Mouse (Mus musculus): ENCODE results near the gene Trappc1. TPM values are rescaled to one million over a fixed set of nuclear protein-coding genes. Genes with fewer than 3 reads are reported as not detected.

The Trappc1 gene
- polyA plus RNA-seq, 1 experiment from 2014 or later, result 69.3 TPM

DNA sequence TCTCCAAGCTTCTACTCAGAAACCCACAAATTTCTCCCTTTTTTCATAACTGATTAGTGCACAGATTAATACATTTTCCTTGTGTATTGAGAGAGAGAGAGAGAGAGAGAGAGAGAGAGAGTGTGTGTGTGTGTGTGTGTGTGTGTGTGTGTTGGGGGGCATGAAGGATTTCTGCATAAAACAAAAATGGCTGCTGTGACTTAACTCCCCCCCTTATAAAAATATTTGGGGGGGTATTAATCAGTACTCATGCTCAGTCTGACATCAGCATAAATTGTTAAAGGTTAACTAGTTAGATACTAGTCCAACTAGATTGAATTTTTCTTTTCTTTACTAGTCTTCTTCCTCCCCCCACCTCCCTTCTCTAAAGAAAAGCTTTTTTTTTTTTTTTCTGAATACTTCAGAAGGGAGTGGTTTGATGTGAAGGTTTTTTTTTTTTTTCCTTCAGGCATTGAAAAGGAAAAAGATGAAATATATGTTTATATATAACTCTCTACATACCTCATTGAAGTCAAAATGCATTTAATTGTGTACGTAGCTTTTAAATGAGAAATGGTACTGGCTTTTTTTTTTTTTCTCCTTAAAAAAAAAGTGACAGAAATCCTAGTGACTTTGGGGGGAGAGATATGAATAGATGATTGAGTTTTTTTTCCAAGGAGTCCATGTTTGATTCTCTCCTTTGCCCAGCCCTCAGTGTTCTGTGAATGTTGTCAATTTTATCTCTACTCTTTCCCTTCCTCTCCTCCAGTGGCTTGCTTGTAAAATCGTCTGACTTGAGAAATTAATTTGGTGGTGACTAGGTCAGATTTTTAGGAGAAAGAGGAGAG is 46.4 kb downstream of the Trappc1 start:
- Histone ChIP-seq H3K27ac (ENCODE audit: low read length) (peak overlapping the region; percentile 45; the same call in 1 of the 2 replicates), H3K4me2 (ENCODE audit: low read depth, low read length) (peak overlapping the region; percentile 89; the same call in 1 of the 2 replicates), H3K9ac (ENCODE audit: low read depth, low read length) (no peak overlapping the region), H3K27me3 (ENCODE audit: control insufficient read depth, insufficient read depth, low read depth, low read length) (peaks cover 50% of the 10 kb centered on the region), H3K4me1 (ENCODE audit: control insufficient read depth, low read depth, low read length) (peaks cover 69% of the 10 kb centered on the region), H3K9me3 (replicated peaks; ENCODE audit: control insufficient read depth, low read length) (no peaks in the 10 kb centered on the region), H3K36me3 (ENCODE audit: control insufficient read depth, insufficient read depth) (no peaks in the 10 kb centered on the region), H3K4me3 (ENCODE audit: low read depth, low read length) (peak overlapping the region; percentile 73)
- WGBS (ENCODE audit: insufficient replicate concordance), result 36% methylated on average over 2 of the region's 2 CpGs
- ATAC-seq (ENCODE audit: low read depth), result no peak

DNA sequence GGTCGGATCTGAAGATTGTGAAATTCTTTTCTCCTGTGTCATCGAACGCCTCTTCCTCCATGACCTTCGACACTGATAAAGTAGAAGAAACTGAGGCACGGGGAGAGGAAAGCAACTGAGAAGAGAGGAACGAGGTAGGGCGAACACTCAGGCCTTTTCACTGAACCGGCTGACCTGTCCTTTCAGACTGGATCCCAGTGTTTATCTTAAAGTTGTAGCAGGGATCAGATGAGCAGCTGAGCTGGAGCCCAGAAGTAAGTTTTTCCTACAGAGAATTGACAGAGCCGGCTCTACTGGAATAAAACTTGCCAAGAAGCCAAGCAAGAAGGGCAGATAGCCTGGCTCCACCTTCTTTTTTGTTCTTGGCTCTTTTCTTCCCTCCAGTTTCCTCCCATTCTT is 47.0 kb downstream of the Trappc1 start:
- H3K4me3 ChIP-seq (ENCODE audit: low read depth, low read length), result no peak overlapping the region
- H3K27ac ChIP-seq (ENCODE audit: low read length), result peak overlapping the region; percentile 45; the same call in 1 of the 2 replicates
- H3K4me2 ChIP-seq (ENCODE audit: low read depth, low read length), result no peak overlapping the region
- no peaks in the 10 kb centered on the region for H3K9me3 ChIP-seq (replicated peaks; ENCODE audit: control insufficient read depth, low read length)
- peaks cover 63% of the 10 kb centered on the region for H3K4me1 ChIP-seq (ENCODE audit: control insufficient read depth, low read depth, low read length)
- H3K27me3 ChIP-seq (ENCODE audit: control insufficient read depth, insufficient read depth, low read depth, low read length), result peaks cover 49% of the 10 kb centered on the region
- no peaks in the 10 kb centered on the region for H3K36me3 ChIP-seq (ENCODE audit: control insufficient read depth, insufficient read depth)
- ATAC-seq (ENCODE audit: low read depth), result no peak
- H3K9ac ChIP-seq (ENCODE audit: low read depth, low read length), result no peak overlapping the region
- WGBS (ENCODE audit: insufficient replicate concordance), result 35% methylated on average over 9 of the region's 9 CpGs

DNA sequence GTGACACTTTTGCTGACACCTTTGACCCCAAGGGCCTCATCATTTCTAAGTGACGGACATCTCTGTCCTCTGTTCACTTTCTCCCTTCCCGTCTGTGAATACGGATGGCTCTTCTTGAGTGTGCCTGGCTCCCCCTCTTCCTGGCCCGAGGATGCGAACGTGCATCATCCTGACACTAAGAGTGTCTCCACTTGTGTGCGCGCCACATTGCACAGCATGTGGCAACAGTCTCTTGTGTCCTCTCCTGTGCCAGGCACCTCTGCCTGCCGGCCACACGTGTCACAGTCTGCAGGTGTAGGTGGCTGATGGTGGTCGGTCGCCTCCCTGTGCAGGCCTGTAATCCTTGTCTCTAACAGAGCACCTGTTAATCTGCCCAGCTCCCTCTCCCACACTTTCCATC is 47.8 kb downstream of the Trappc1 start:
- Histone ChIP-seq H3K36me3 (ENCODE audit: control insufficient read depth, insufficient read depth) (no peaks in the 10 kb centered on the region), H3K9ac (ENCODE audit: low read depth, low read length) (no peak overlapping the region), H3K4me2 (ENCODE audit: low read depth, low read length) (no peak overlapping the region), H3K4me3 (ENCODE audit: low read depth, low read length) (no peak overlapping the region), H3K27me3 (ENCODE audit: control insufficient read depth, insufficient read depth, low read depth, low read length) (peaks cover 42% of the 10 kb centered on the region), H3K27ac (ENCODE audit: low read length) (peak overlapping the region; percentile 92), H3K9me3 (replicated peaks; ENCODE audit: control insufficient read depth, low read length) (no peaks in the 10 kb centered on the region), H3K4me1 (ENCODE audit: control insufficient read depth, low read depth, low read length) (peaks cover 55% of the 10 kb centered on the region)
- WGBS (ENCODE audit: insufficient replicate concordance), result 71% methylated on average over 12 of the region's 12 CpGs
- no peak for ATAC-seq (ENCODE audit: low read depth)

DNA sequence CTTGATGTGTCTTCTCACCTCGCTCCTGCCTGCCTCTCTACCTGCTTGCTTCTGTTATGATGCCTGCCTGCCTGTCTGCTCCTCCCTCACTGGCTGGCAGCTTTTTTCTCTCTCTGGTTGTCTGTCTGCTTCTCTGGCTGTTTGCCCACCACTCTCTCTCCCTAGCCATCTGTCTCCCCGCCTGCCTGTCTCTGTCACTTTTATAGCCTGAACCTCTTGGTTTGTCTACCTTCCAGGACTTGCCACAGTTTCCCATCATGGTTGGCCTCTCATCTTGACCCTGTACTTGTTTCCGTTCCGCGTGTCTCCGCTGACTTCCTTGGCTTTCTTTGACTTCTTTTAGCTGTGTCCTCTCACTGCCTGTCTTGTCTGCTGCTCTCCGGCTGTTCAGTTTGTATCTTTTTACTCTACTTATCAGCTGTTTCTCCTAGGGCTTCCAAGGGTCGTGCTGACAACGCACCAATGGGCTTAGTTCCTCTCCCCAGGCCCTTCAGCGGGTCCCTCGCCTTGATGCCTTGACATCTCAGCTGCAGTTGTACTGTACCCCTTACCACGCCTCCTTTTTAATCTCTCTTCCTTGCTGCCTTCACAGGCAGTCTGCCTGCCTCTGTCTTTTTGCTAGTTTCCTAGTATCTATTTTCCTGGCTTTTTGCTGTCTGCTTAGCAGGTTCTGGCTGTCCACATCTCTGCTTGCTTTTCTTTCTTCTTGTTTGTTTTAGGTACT is 48.4 kb downstream of the Trappc1 start:
- 46% methylated on average over 12 of the region's 12 CpGs for WGBS (ENCODE audit: insufficient replicate concordance)
- peak overlapping the region; percentile 92 for H3K27ac ChIP-seq (ENCODE audit: low read length)
- no peaks in the 10 kb centered on the region for H3K9me3 ChIP-seq (replicated peaks; ENCODE audit: control insufficient read depth, low read length)
- peak overlapping the region; percentile 45; the same call in 1 of the 2 replicates for H3K4me3 ChIP-seq (ENCODE audit: low read depth, low read length)
- ATAC-seq (ENCODE audit: low read depth), result no peak
- no peaks in the 10 kb centered on the region for H3K36me3 ChIP-seq (ENCODE audit: control insufficient read depth, insufficient read depth)
- peaks cover 50% of the 10 kb centered on the region for H3K4me1 ChIP-seq (ENCODE audit: control insufficient read depth, low read depth, low read length)
- peaks cover 35% of the 10 kb centered on the region for H3K27me3 ChIP-seq (ENCODE audit: control insufficient read depth, insufficient read depth, low read depth, low read length)
- H3K4me2 ChIP-seq (ENCODE audit: low read depth, low read length), result peak overlapping the region; percentile 82; the same call in 1 of the 2 replicates
- no peak overlapping the region for H3K9ac ChIP-seq (ENCODE audit: low read depth, low read length)

DNA sequence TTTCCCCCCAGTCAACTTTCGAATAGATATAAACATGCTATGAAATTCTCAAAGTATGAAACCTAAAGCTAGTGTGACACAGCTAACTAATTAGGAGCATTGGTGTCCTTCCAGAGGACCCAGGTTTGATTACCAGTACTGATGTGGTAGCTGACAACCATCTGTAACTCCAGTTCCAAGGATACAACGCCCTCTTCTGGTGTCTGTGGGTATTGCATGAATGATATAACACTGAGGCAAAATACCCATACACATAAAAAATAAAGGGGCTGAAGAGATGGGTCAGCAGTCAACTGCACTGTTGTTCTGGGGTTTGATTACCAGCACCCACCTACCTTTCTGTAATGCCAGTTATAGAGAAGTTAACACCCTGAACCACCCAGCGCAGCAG is 49.0 kb downstream of the Trappc1 start:
- peak overlapping the region; percentile 92 for H3K27ac ChIP-seq (ENCODE audit: low read length)
- peak; percentile 6; the same call in 1 of the 2 replicates for ATAC-seq (ENCODE audit: low read depth)
- H3K4me1 ChIP-seq (ENCODE audit: control insufficient read depth, low read depth, low read length), result peaks cover 44% of the 10 kb centered on the region
- 46% methylated on average over 3 of the region's 3 CpGs for WGBS (ENCODE audit: insufficient replicate concordance)
- peaks cover 30% of the 10 kb centered on the region for H3K27me3 ChIP-seq (ENCODE audit: control insufficient read depth, insufficient read depth, low read depth, low read length)
- no peaks in the 10 kb centered on the region for H3K9me3 ChIP-seq (replicated peaks; ENCODE audit: control insufficient read depth, low read length)
- peak overlapping the region; percentile 82 for H3K4me2 ChIP-seq (ENCODE audit: low read depth, low read length)
- H3K9ac ChIP-seq (ENCODE audit: low read depth, low read length), result no peak overlapping the region
- peak overlapping the region; percentile 45 for H3K4me3 ChIP-seq (ENCODE audit: low read depth, low read length)
- H3K36me3 ChIP-seq (ENCODE audit: control insufficient read depth, insufficient read depth), result no peaks in the 10 kb centered on the region

DNA sequence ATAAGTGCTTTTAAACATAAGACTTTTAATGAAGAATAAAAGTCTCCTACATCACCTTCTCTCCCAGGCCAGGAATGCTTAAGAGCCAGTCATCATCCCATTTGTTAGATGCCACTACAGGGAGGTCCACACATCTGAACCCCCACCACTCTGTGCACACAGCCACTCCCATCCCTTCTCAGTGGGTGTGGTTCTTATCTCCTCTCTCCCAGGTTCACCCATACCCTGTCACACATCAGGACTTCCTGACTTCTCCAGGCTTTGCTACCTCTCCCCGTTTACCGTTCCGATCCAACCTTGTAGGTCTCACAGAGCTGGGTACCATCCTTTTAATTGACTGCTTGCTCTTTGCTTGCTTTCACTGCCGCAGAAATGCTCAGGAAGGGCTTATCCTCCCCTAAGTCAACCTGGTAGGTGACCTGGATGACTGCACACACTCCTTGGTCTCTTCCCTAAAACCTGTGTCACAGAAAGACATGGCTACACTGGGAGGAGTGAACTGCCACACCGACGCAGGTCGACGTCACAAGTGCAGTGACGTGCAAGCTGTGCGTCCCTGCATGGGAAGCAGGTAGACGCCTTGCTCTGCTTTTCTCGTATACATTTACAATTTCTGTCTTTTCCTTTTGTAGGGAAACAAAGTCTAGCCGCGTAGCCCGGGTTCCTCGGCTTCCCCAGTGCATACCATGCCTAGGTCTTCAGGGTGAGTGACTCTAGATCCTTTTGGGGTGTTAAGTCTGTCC is 49.6 kb downstream of the Trappc1 start:
- peak overlapping the region; percentile 45 for H3K4me3 ChIP-seq (ENCODE audit: low read depth, low read length)
- peak overlapping the region; percentile 92 for H3K27ac ChIP-seq (ENCODE audit: low read length)
- H3K9me3 ChIP-seq (replicated peaks; ENCODE audit: control insufficient read depth, low read length), result no peaks in the 10 kb centered on the region
- 53% methylated on average over 16 of the region's 16 CpGs for WGBS (ENCODE audit: insufficient replicate concordance)
- H3K9ac ChIP-seq (ENCODE audit: low read depth, low read length), result peak overlapping the region; percentile 59
- peak overlapping the region; percentile 82 for H3K4me2 ChIP-seq (ENCODE audit: low read depth, low read length)
- H3K4me1 ChIP-seq (ENCODE audit: control insufficient read depth, low read depth, low read length), result peaks cover 38% of the 10 kb centered on the region
- H3K27me3 ChIP-seq (ENCODE audit: control insufficient read depth, insufficient read depth, low read depth, low read length), result peaks cover 24% of the 10 kb centered on the region
- H3K36me3 ChIP-seq (ENCODE audit: control insufficient read depth, insufficient read depth), result no peaks in the 10 kb centered on the region
- ATAC-seq (ENCODE audit: low read depth), result peak; percentile 91

Other genes with a start within 250 kb of the Trappc1 start
- gene Vamp2, start 235.5 kb upstream of the Trappc1 start, polyA plus RNA-seq (2015; fragmentation: Nextera tagmentation; extraction: Ambion mirVana), result 16.4 and 25.4 TPM in 2 replicates
- 6.9 and 8.5 TPM in 2 replicates for gene Per1, start 228.8 kb upstream of the Trappc1 start, polyA plus RNA-seq (2015; fragmentation: Nextera tagmentation; extraction: Ambion mirVana)
- 0.06 and 0.07 TPM in 2 replicates for gene Hes7, start 203.6 kb upstream of the Trappc1 start, polyA plus RNA-seq (2015; fragmentation: Nextera tagmentation; extraction: Ambion mirVana)
- 0.07 TPM in 1 of 2 replicates, not detected in the other for gene 9130213A22Rik, start 201.4 kb upstream of the Trappc1 start, polyA plus RNA-seq (2015; fragmentation: Nextera tagmentation; extraction: Ambion mirVana)
- 0.09 and 0.39 TPM in 2 replicates for gene Aloxe3, start 198.1 kb upstream of the Trappc1 start, polyA plus RNA-seq (2015; fragmentation: Nextera tagmentation; extraction: Ambion mirVana)
- not detected in 2 replicates for gene Alox12b, start 167.0 kb upstream of the Trappc1 start, polyA plus RNA-seq (2015; fragmentation: Nextera tagmentation; extraction: Ambion mirVana)
- 0.08 TPM in 1 of 2 replicates, not detected in the other for gene Alox8, start 126.1 kb upstream of the Trappc1 start, polyA plus RNA-seq (2015; fragmentation: Nextera tagmentation; extraction: Ambion mirVana)
- gene Gucy2e, start 86.9 kb upstream of the Trappc1 start, polyA plus RNA-seq (2015; fragmentation: Nextera tagmentation; extraction: Ambion mirVana), result not detected in 2 replicates
- gene Cntrob, start 205 bp upstream of the Trappc1 start, polyA plus RNA-seq (2015; fragmentation: Nextera tagmentation; extraction: Ambion mirVana), result 6.0 and 7.2 TPM in 2 replicates
- gene Kcnab3, start 2.3 kb downstream of the Trappc1 start, polyA plus RNA-seq (2015; fragmentation: Nextera tagmentation; extraction: Ambion mirVana), result 0.05 and 0.12 TPM in 2 replicates
- gene Rnf227, start 16.5 kb downstream of the Trappc1 start, polyA plus RNA-seq (2015; fragmentation: Nextera tagmentation; extraction: Ambion mirVana), result 0.62 and 0.74 TPM in 2 replicates
- 5.0 and 5.7 TPM in 2 replicates for gene Chd3, start 45.4 kb downstream of the Trappc1 start, polyA plus RNA-seq (2015; fragmentation: Nextera tagmentation; extraction: Ambion mirVana)
- 73.4 and 76.8 TPM in 2 replicates for gene Naa38, start 71.5 kb downstream of the Trappc1 start, polyA plus RNA-seq (2015; fragmentation: Nextera tagmentation; extraction: Ambion mirVana)
- gene Cyb5d1, start 71.7 kb downstream of the Trappc1 start, polyA plus RNA-seq (2015; fragmentation: Nextera tagmentation; extraction: Ambion mirVana), result 9.5 and 9.9 TPM in 2 replicates
- 7.1 and 7.8 TPM in 2 replicates for gene Tmem88, start 74.3 kb downstream of the Trappc1 start, polyA plus RNA-seq (2015; fragmentation: Nextera tagmentation; extraction: Ambion mirVana)
- gene Kdm6b, start 89.7 kb downstream of the Trappc1 start, polyA plus RNA-seq (2015; fragmentation: Nextera tagmentation; extraction: Ambion mirVana), result 4.1 and 4.3 TPM in 2 replicates
- gene Dnah2, start 225.1 kb downstream of the Trappc1 start, polyA plus RNA-seq (2015; fragmentation: Nextera tagmentation; extraction: Ambion mirVana), result 0.07 and 0.09 TPM in 2 replicates
- gene Efnb3, start 236.2 kb downstream of the Trappc1 start, polyA plus RNA-seq (2015; fragmentation: Nextera tagmentation; extraction: Ambion mirVana), result 0.27 and 0.39 TPM in 2 replicates

Measured in liver, embryonic 16.5 days (tissue).